Mouse (Mus musculus) forebrain, embryonic 11.5 days (tissue): Measurements from ENCODE around the gene Atg9a. TPM values are rescaled to one million over a fixed set of nuclear protein-coding genes. Genes with fewer than 3 reads are reported as not detected.

Experiments
- ATAC-seq: fragments of 200-750 bp; cut with Nextera tagmentation; replicated peaks from 2 replicates; pipeline ENCODE4 v1.8.0; 2017; ENCODE audit warnings: moderate TSS enrichment; ENCODE audit not compliant: low FRiP score
- DNase-seq: peaks from one replicate; pipeline ENCODE4 v3.0.0-alpha.2; 2017; ENCODE audit warnings: low spot score
- H3K27ac ChIP-seq: fragments of 300-500 bp; sonication (generic); 2 replicates; pipeline ENCODE4 v1.5.1; 2014; ENCODE audit warnings: low read depth, low read length
- H3K27me3 ChIP-seq: fragments of 300-500 bp; sonication (generic); 2 replicates; pipeline ENCODE4 v1.6.1; 2014; ENCODE audit warnings: mild to moderate bottlenecking, low read length, mixed read lengths; ENCODE audit not compliant: control insufficient read depth, insufficient read depth
- H3K36me3 ChIP-seq: fragments of 300-500 bp; sonication (generic); 2 replicates; pipeline ENCODE4 v1.6.1; 2014; ENCODE audit warnings: mild to moderate bottlenecking, low read length, moderate library complexity, mixed read lengths; ENCODE audit not compliant: control insufficient read depth, insufficient read depth
- H3K4me1 ChIP-seq: fragments of 300-500 bp; sonication (generic); replicated peaks from 2 replicates; pipeline ENCODE4 v1.6.1; 2014; ENCODE audit warnings: low read length, mixed read lengths; ENCODE audit not compliant: control insufficient read depth, insufficient read depth
- H3K4me2 ChIP-seq: fragments of 300-500 bp; sonication (generic); 2 replicates; pipeline ENCODE4 v1.6.1; 2014; ENCODE audit warnings: low read depth, mild to moderate bottlenecking, low read length, moderate library complexity, mixed read lengths; ENCODE audit not compliant: severe bottlenecking
- H3K4me3 ChIP-seq: fragments of 300-500 bp; sonication (generic); 2 replicates; pipeline ENCODE4 v1.5.1; 2014; ENCODE audit warnings: low read depth, low read length
- H3K9ac ChIP-seq: fragments of 300-500 bp; sonication (generic); 2 replicates; pipeline ENCODE4 v1.6.1; 2014; ENCODE audit warnings: low read length
- H3K9me3 ChIP-seq: fragments of 300-500 bp; sonication (generic); 2 replicates; pipeline ENCODE4 v1.6.1; 2016; ENCODE audit warnings: low read length, mixed read lengths; ENCODE audit not compliant: control insufficient read depth
- whole genome bisulfite sequencing: fragments of 180-500 bp; shearing (Covaris S2); extraction: QIAGEN DNeasy Blood & Tissue Kit; methylation state at CpG from one replicate; pipeline ENCODE4 v1.1.7; 2014; 5-methylcytosine and 5-hydroxymethylcytosine counted together
- polyA plus RNA-seq: library from polyadenylated mRNA; unstranded; fragments of >200 nt; fragmentation: Nextera tagmentation; extraction: Ambion mirVana; gene quantifications from 2 replicates; pipeline ENCODE4 v1.2.1, GENCODE M21; 2014

Atg9a gene
- polyA plus RNA-seq, 1 experiment from 2014 or later, result 23.5 TPM

- no peak overlapping the region for H3K27ac ChIP-seq
- H3K4me3 ChIP-seq, result peak overlapping the region; percentile 52
- peak; percentile 59 for DNase-seq
- H3K9me3 ChIP-seq, result no peaks in the 10 kb centered on the region
- peak overlapping the region; percentile 17; the same call in 1 of the 2 replicates for H3K9ac ChIP-seq
- H3K4me1 ChIP-seq, result peaks cover 12% of the 10 kb centered on the region
- H3K4me2 ChIP-seq, result peak overlapping the region; percentile 94
- H3K36me3 ChIP-seq, result no peaks in the 10 kb centered on the region; the same call in 1 of the 2 replicates
- ATAC-seq, result 0 out of 2 replicates have a peak, but pooled peaks have one; percentile 13
- peaks cover 48% of the 10 kb centered on the region for H3K27me3 ChIP-seq
- WGBS, result 3% methylated on average over 38 of the region's 38 CpGs
Observed at GRCm38 (mm10) chr1:75218227-75219001, 26.4 kb upstream of the Atg9a start.

GRCm38 (mm10) chr1:75217893-75218226, 25.9 kb upstream of the Atg9a start:
- Histone ChIP-seq H3K4me1 (peaks cover 12% of the 10 kb centered on the region), H3K4me2 (no peak overlapping the region)
- 4% methylated on average over 6 of the region's 6 CpGs for WGBS

GRCm38 (mm10) chr1:75216797-75217585, 25.0 kb upstream of the Atg9a start:
- Histone ChIP-seq H3K36me3 (no peaks in the 10 kb centered on the region; the same call in 1 of the 2 replicates), H3K9me3 (no peaks in the 10 kb centered on the region), H3K9ac (no peak overlapping the region), H3K4me3 (no peak overlapping the region), H3K4me1 (peaks cover 12% of the 10 kb centered on the region), H3K27ac (no peak overlapping the region), H3K27me3 (peaks cover 46% of the 10 kb centered on the region), H3K4me2 (no peak overlapping the region)
- ATAC-seq (no peak), DNase-seq (no peak)
- 80% methylated on average over 13 of the region's 13 CpGs for WGBS

More at GRCm38 (mm10) chr1:75217893-75218226, 25.9 kb upstream of the Atg9a start:
- DNase-seq, result no peak
- no peak overlapping the region for H3K9ac ChIP-seq
- no peaks in the 10 kb centered on the region for H3K9me3 ChIP-seq
- peak overlapping the region; percentile 52; the same call in 1 of the 2 replicates for H3K4me3 ChIP-seq
- H3K36me3 ChIP-seq, result no peaks in the 10 kb centered on the region; the same call in 1 of the 2 replicates
- peaks cover 48% of the 10 kb centered on the region for H3K27me3 ChIP-seq
- H3K27ac ChIP-seq, result no peak overlapping the region
- no peak for ATAC-seq

- H3K27me3 ChIP-seq, result peaks cover 41% of the 10 kb centered on the region
- ATAC-seq (no peak), DNase-seq (no peak)
- H3K9me3 ChIP-seq, result no peaks in the 10 kb centered on the region
- peaks cover 18% of the 10 kb centered on the region for H3K4me1 ChIP-seq
- H3K4me3 ChIP-seq, result no peak overlapping the region
- H3K9ac ChIP-seq, result no peak overlapping the region
- H3K36me3 ChIP-seq, result no peaks in the 10 kb centered on the region; the same call in 1 of the 2 replicates
- no peak overlapping the region for H3K4me2 ChIP-seq
- 94% methylated on average over 9 of the region's 9 CpGs for WGBS
- no peak overlapping the region for H3K27ac ChIP-seq
Observed at GRCm38 (mm10) chr1:75215785-75216184, 23.8 kb upstream of the Atg9a start.

- WGBS, result 80% methylated on average over 5 of the region's 5 CpGs
- no peak for ATAC-seq
- peaks cover 18% of the 10 kb centered on the region for H3K4me1 ChIP-seq
- H3K9ac ChIP-seq, result no peak overlapping the region
- no peak overlapping the region for H3K27ac ChIP-seq
- no peaks in the 10 kb centered on the region; the same call in 1 of the 2 replicates for H3K36me3 ChIP-seq
- peaks cover 32% of the 10 kb centered on the region for H3K27me3 ChIP-seq
- H3K4me3 ChIP-seq, result no peak overlapping the region
- H3K4me2 ChIP-seq, result no peak overlapping the region
- DNase-seq, result no peak
- no peaks in the 10 kb centered on the region for H3K9me3 ChIP-seq
Observed at GRCm38 (mm10) chr1:75214886-75215285, 22.9 kb upstream of the Atg9a start.

- Histone ChIP-seq H3K27me3 (peaks cover 27% of the 10 kb centered on the region), H3K9ac (no peak overlapping the region), H3K27ac (no peak overlapping the region), H3K4me2 (no peak overlapping the region), H3K36me3 (no peaks in the 10 kb centered on the region; the same call in 1 of the 2 replicates), H3K9me3 (no peaks in the 10 kb centered on the region), H3K4me1 (peaks cover 15% of the 10 kb centered on the region), H3K4me3 (no peak overlapping the region)
- DNase-seq (no peak), ATAC-seq (no peak)
- 84% methylated on average over 2 of the region's 2 CpGs for WGBS
Observed at GRCm38 (mm10) chr1:75214442-75214841, 22.4 kb upstream of the Atg9a start.

- WGBS, result 89% methylated on average over 7 of the region's 7 CpGs
- H3K4me1 ChIP-seq, result peaks cover 6% of the 10 kb centered on the region; the same call in 1 of the 2 replicates
- ATAC-seq (no peak), DNase-seq (no peak)
- H3K27ac ChIP-seq, result no peak overlapping the region
- H3K9me3 ChIP-seq, result no peaks in the 10 kb centered on the region
- no peak overlapping the region for H3K4me2 ChIP-seq
- H3K27me3 ChIP-seq, result peaks cover 14% of the 10 kb centered on the region
- H3K36me3 ChIP-seq, result no peaks in the 10 kb centered on the region; the same call in 1 of the 2 replicates
- no peak overlapping the region for H3K9ac ChIP-seq
- H3K4me3 ChIP-seq, result no peak overlapping the region
Observed at GRCm38 (mm10) chr1:75213096-75213495, 21.1 kb upstream of the Atg9a start.

GRCm38 (mm10) chr1:75212542-75212941, 20.5 kb upstream of the Atg9a start:
- Histone ChIP-seq H3K4me1 (peaks cover 6% of the 10 kb centered on the region; the same call in 1 of the 2 replicates), H3K9ac (no peak overlapping the region), H3K36me3 (no peaks in the 10 kb centered on the region; the same call in 1 of the 2 replicates), H3K9me3 (no peaks in the 10 kb centered on the region), H3K27me3 (peaks cover 8% of the 10 kb centered on the region), H3K4me3 (no peak overlapping the region), H3K4me2 (no peak overlapping the region), H3K27ac (no peak overlapping the region)
- DNase-seq (no peak), ATAC-seq (no peak)
- WGBS, result 90% methylated on average over 4 of the region's 4 CpGs
